Mouse (Mus musculus): ENCODE results near the gene Dnase1l2. TPM values are rescaled to one million over a fixed set of nuclear protein-coding genes. Genes with fewer than 3 reads are reported as not detected.
A peak's percentile ranks its signal among the peaks of the same experiment; 100 is the strongest.

Dnase1l2 gene
- polyA plus RNA-seq, 1 experiment from 2014 or later, result 1.4 TPM

GRCm38 (mm10) chr17:24454756-24455522 lies 12.0 kb upstream of the Dnase1l2 start:
- Histone ChIP-seq H3K27me3 (replicated peaks; ENCODE audit: insufficient read depth, low read length) (no peaks in the 10 kb centered on the region), H3K4me1 (ENCODE audit: insufficient read depth, low read depth, low read length) (no peaks in the 10 kb centered on the region), H3K4me3 (ENCODE audit: low read depth, low read length) (peak overlapping the region; percentile 83), H3K27ac (ENCODE audit: low read length) (peak overlapping the region; percentile 96), H3K9ac (replicated peaks; ENCODE audit: low read depth) (peak overlapping the region; percentile 83), H3K36me3 (ENCODE audit: insufficient read depth, low read length) (no peaks in the 10 kb centered on the region), H3K9me3 (ENCODE audit: low read length) (no peaks in the 10 kb centered on the region), H3K4me2 (replicated peaks; ENCODE audit: low read depth, low read length) (peak overlapping the region; percentile 64)
- peak; percentile 93 for ATAC-seq
- DNase-seq (ENCODE audit: low spot score), result peak; percentile 100
- TF ChIP-seq CTCF (IDR thresholded peaks at IDR 0.05) (peak; percentile 43), EP300 (IDR thresholded peaks at IDR 0.05) (no peak)
- WGBS, result 3% methylated on average over 64 of the region's 67 CpGs

- Histone ChIP-seq H3K4me1 (ENCODE audit: insufficient read depth, low read depth, low read length) (no peaks in the 10 kb centered on the region), H3K36me3 (ENCODE audit: insufficient read depth, low read length) (0 out of 2 replicates have a peak, but pooled peaks cover under 1% of the 10 kb centered on the region), H3K9ac (replicated peaks; ENCODE audit: low read depth) (peak overlapping the region; percentile 83), H3K4me3 (ENCODE audit: low read depth, low read length) (peak overlapping the region; percentile 83), H3K27me3 (replicated peaks; ENCODE audit: insufficient read depth, low read length) (no peaks in the 10 kb centered on the region), H3K27ac (ENCODE audit: low read length) (peak overlapping the region; percentile 96), H3K4me2 (replicated peaks; ENCODE audit: low read depth, low read length) (peak overlapping the region; percentile 64), H3K9me3 (ENCODE audit: low read length) (no peaks in the 10 kb centered on the region)
- under 1% methylated on average over 14 of the region's 14 CpGs for WGBS
- DNase-seq (ENCODE audit: low spot score), result peak; percentile 53
- ATAC-seq, result no peak
- TF ChIP-seq CTCF (IDR thresholded peaks at IDR 0.05) (no peak), EP300 (IDR thresholded peaks at IDR 0.05) (no peak)
These were observed 11.4 kb upstream of the Dnase1l2 start for GRCm38 (mm10) chr17:24454218-24454755.

- Histone ChIP-seq H3K27me3 (replicated peaks; ENCODE audit: insufficient read depth, low read length) (no peaks in the 10 kb centered on the region), H3K4me3 (ENCODE audit: low read depth, low read length) (no peak overlapping the region), H3K4me2 (replicated peaks; ENCODE audit: low read depth, low read length) (no peak overlapping the region), H3K27ac (ENCODE audit: low read length) (no peak overlapping the region), H3K36me3 (ENCODE audit: insufficient read depth, low read length) (0 out of 2 replicates have a peak, but pooled peaks cover 9% of the 10 kb centered on the region), H3K4me1 (ENCODE audit: insufficient read depth, low read depth, low read length) (no peaks in the 10 kb centered on the region), H3K9me3 (ENCODE audit: low read length) (no peaks in the 10 kb centered on the region), H3K9ac (replicated peaks; ENCODE audit: low read depth) (no peak overlapping the region)
- DNase-seq (ENCODE audit: low spot score) (peak; percentile 27), ATAC-seq (no peak)
- TF ChIP-seq CTCF (IDR thresholded peaks at IDR 0.05) (no peak), EP300 (IDR thresholded peaks at IDR 0.05) (no peak)
- WGBS, result 70% methylated on average over 2 of the region's 2 CpGs
These were observed 10.5 kb upstream of the Dnase1l2 start for GRCm38 (mm10) chr17:24453372-24453771.

- Histone ChIP-seq H3K4me2 (replicated peaks; ENCODE audit: low read depth, low read length) (no peak overlapping the region), H3K9me3 (ENCODE audit: low read length) (no peaks in the 10 kb centered on the region), H3K27me3 (replicated peaks; ENCODE audit: insufficient read depth, low read length) (no peaks in the 10 kb centered on the region), H3K4me1 (ENCODE audit: insufficient read depth, low read depth, low read length) (no peaks in the 10 kb centered on the region), H3K9ac (replicated peaks; ENCODE audit: low read depth) (no peak overlapping the region), H3K27ac (ENCODE audit: low read length) (no peak overlapping the region), H3K36me3 (ENCODE audit: insufficient read depth, low read length) (peaks cover 15% of the 10 kb centered on the region; the same call in 1 of the 2 replicates), H3K4me3 (ENCODE audit: low read depth, low read length) (no peak overlapping the region)
- no peak for TF ChIP-seq CTCF (IDR thresholded peaks at IDR 0.05)
- no peak for TF ChIP-seq EP300 (IDR thresholded peaks at IDR 0.05)
- ATAC-seq, result no peak
- DNase-seq (ENCODE audit: low spot score), result no peak
- 97% methylated on average over 6 of the region's 6 CpGs for WGBS
These were observed 8.3 kb upstream of the Dnase1l2 start for GRCm38 (mm10) chr17:24451220-24451619.

GRCm38 (mm10) chr17:24449507-24449906 lies 6.6 kb upstream of the Dnase1l2 start:
- Histone ChIP-seq H3K36me3 (ENCODE audit: insufficient read depth, low read length) (peaks cover 30% of the 10 kb centered on the region), H3K27me3 (replicated peaks; ENCODE audit: insufficient read depth, low read length) (no peaks in the 10 kb centered on the region), H3K4me1 (ENCODE audit: insufficient read depth, low read depth, low read length) (no peaks in the 10 kb centered on the region), H3K4me3 (ENCODE audit: low read depth, low read length) (no peak overlapping the region), H3K4me2 (replicated peaks; ENCODE audit: low read depth, low read length) (no peak overlapping the region), H3K27ac (ENCODE audit: low read length) (no peak overlapping the region), H3K9ac (replicated peaks; ENCODE audit: low read depth) (no peak overlapping the region), H3K9me3 (ENCODE audit: low read length) (no peaks in the 10 kb centered on the region)
- 95% methylated on average over 6 of the region's 6 CpGs for WGBS
- ATAC-seq (no peak), DNase-seq (ENCODE audit: low spot score) (no peak)
- TF ChIP-seq CTCF (IDR thresholded peaks at IDR 0.05) (no peak), EP300 (IDR thresholded peaks at IDR 0.05) (no peak)

GRCm38 (mm10) chr17:24446590-24446989 lies 3.7 kb upstream of the Dnase1l2 start:
- no peak overlapping the region for H3K4me2 ChIP-seq (replicated peaks; ENCODE audit: low read depth, low read length)
- ATAC-seq (no peak), DNase-seq (ENCODE audit: low spot score) (no peak)
- H3K9ac ChIP-seq (replicated peaks; ENCODE audit: low read depth), result no peak overlapping the region
- WGBS, result 93% methylated on average over 8 of the region's 8 CpGs
- H3K4me1 ChIP-seq (ENCODE audit: insufficient read depth, low read depth, low read length), result no peaks in the 10 kb centered on the region
- TF ChIP-seq CTCF (IDR thresholded peaks at IDR 0.05), result no peak
- no peak for TF ChIP-seq EP300 (IDR thresholded peaks at IDR 0.05)
- H3K36me3 ChIP-seq (ENCODE audit: insufficient read depth, low read length), result peaks cover 38% of the 10 kb centered on the region
- H3K4me3 ChIP-seq (ENCODE audit: low read depth, low read length), result no peak overlapping the region
- H3K27me3 ChIP-seq (replicated peaks; ENCODE audit: insufficient read depth, low read length), result no peaks in the 10 kb centered on the region
- no peaks in the 10 kb centered on the region for H3K9me3 ChIP-seq (ENCODE audit: low read length)
- no peak overlapping the region for H3K27ac ChIP-seq (ENCODE audit: low read length)
